In the genomic region with DNA sequence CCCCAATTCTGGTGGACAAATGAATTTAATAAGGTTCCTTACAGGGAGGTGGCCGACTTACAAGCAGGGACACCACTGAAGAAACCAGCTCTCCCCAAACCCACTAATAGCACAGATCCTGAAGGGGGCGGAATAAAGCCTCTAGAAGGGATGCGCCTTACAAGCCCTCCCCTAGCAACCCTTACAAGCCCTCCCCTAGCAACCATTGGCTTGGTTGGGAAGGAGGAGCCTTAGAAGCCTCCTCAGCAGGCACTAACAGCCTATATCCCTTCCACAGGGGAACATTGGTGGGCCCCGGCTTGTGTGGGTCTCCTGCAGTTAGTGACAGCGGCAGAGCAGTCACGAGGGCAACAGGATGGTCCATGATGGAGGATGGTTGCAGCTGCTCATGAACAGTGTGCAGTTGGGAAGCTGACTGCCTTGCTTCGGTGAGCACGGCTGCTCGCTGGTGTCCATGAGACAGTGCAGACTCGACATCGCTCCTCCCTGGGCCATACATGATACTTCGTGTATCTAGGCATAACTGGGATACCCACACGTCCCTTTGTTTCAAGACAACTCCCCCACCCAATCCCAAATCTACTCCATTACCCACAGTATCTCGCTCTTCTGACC, we compare ENCODE assay signal across 9 mouse cellular contexts.
DNase-seq lines count a peak whose midpoint lies in the region; ATAC-seq and TF ChIP-seq lines count a peak whose summit lies in the region.
"Had no signal": no experiment of that assay in that cellular context is flagged by ENCODE, and none has a peak within 500 bp of the region (broad histone marks: within the 10 kb centered on the region; RNA-seq: fewer than 3 reads in every experiment).

No protein-coding gene starts in this region.

- H3K27me3 ChIP-seq in heart, postnatal 0 days (ENCODE audit: control insufficient read depth, insufficient read depth, low read length) = no peaks in the 10 kb centered on the region
- H3K27me3 ChIP-seq in hindbrain, embryonic 10.5 days (ENCODE audit: insufficient read depth, poor library complexity, severe bottlenecking) = no peaks in the 10 kb centered on the region
- H3K27me3 ChIP-seq: embryonic facial prominence, embryonic 13.5 days had no signal

- ATAC-seq in heart, postnatal 0 days (ENCODE audit: insufficient read depth, low read depth) = peak; percentile 69; the same call in 1 of the 2 replicates

- peak; percentile 26; the same call in 1 of the 2 replicates for TF ChIP-seq CTCF in heart, postnatal 0 days (IDR thresholded peaks at IDR 0.05; ENCODE audit: low read depth)

- TF ChIP-seq EP300 in heart, postnatal 0 days (IDR thresholded peaks at IDR 0.05; ENCODE audit: low read depth) = no peak

- intact Hi-C loops in heart, postnatal 25 days (cut with DNase I) = no loop called here

- H3K9ac ChIP-seq in heart, postnatal 0 days (replicated peaks; ENCODE audit: low read depth, low read length) = no peak overlapping the region
- H3K9ac ChIP-seq: embryonic facial prominence, embryonic 13.5 days had no signal

- H3K27ac ChIP-seq in heart, postnatal 0 days (ENCODE audit: low read depth) = no peak overlapping the region
- H3K27ac ChIP-seq in hindbrain, embryonic 10.5 days = 0 out of 2 replicates have a peak overlapping the region, but pooled peaks have one; percentile 25
- H3K27ac ChIP-seq: embryonic facial prominence, embryonic 13.5 days had no signal

- peak; percentile 30 for DNase-seq in heart, postnatal 0 days (ENCODE audit: low spot score)
- no peak for DNase-seq in heart, postnatal 25 days (ENCODE audit: low spot score)
- peak; percentile 61 for DNase-seq in R1 (ENCODE audit: low read depth, low spot score)
- DNase-seq in hindbrain, embryonic 10.5 days (ENCODE audit: low spot score) = peak; percentile 56
- peak; percentile 56 for DNase-seq in mesoderm, embryonic 11.5 days (ENCODE audit: low read depth, low spot score)
- DNase-seq in urinary bladder, postnatal 25 days (ENCODE audit: low spot score) = no peak
- no peak for DNase-seq in cerebellum, postnatal 25 days
- DNase-seq in frontal cortex, postnatal 10 days (ENCODE audit: low spot score in 2 of 2) = no peak

- WGBS in heart, postnatal 0 days = 71% methylated on average over 14 of the region's 14 CpGs
- WGBS in hindbrain, embryonic 10.5 days = 72% methylated on average over 14 of the region's 14 CpGs

- H3K4me3 ChIP-seq in heart, postnatal 0 days (ENCODE audit: low read depth, low read length) = no peak overlapping the region
- H3K4me3 ChIP-seq in hindbrain, embryonic 10.5 days = no peak overlapping the region
- H3K4me3 ChIP-seq: embryonic facial prominence, embryonic 13.5 days had no signal

- no peak overlapping the region for H3K4me2 ChIP-seq in heart, postnatal 0 days (ENCODE audit: low read depth, low read length)
- H3K4me2 ChIP-seq: embryonic facial prominence, embryonic 13.5 days had no signal

- H3K9me3 ChIP-seq in heart, postnatal 0 days (replicated peaks; ENCODE audit: control insufficient read depth, low read length) = no peaks in the 10 kb centered on the region
- no peaks in the 10 kb centered on the region for H3K9me3 ChIP-seq in hindbrain, embryonic 10.5 days
- H3K9me3 ChIP-seq: embryonic facial prominence, embryonic 13.5 days had no signal

- H3K36me3 ChIP-seq in heart, postnatal 0 days (replicated peaks; ENCODE audit: control insufficient read depth, insufficient read depth, low read length) = no peaks in the 10 kb centered on the region
- peaks cover 13% of the 10 kb centered on the region for H3K36me3 ChIP-seq in hindbrain, embryonic 10.5 days

- H3K4me1 ChIP-seq in heart, postnatal 0 days (ENCODE audit: control insufficient read depth, insufficient read depth) = no peaks in the 10 kb centered on the region
- peaks cover 17% of the 10 kb centered on the region for H3K4me1 ChIP-seq in hindbrain, embryonic 10.5 days (replicated peaks)

Comparison
In these comparisons a context has a peak if more than half of its experiments do, and no peak if none do; other contexts are left out.
1. DNase-seq: peak in heart, postnatal 0 days (single experiment), R1 (single experiment), hindbrain, embryonic 10.5 days (single experiment) and mesoderm, embryonic 11.5 days (single experiment); none in heart, postnatal 25 days (single experiment), urinary bladder, postnatal 25 days (single experiment), cerebellum, postnatal 25 days (0 of 2) and frontal cortex, postnatal 10 days (0 of 2).